Mouse (Mus musculus): ENCODE data around the gene Rnf26. TPM values are rescaled to one million over a fixed set of nuclear protein-coding genes. Genes with fewer than 3 reads are reported as not detected.

The Rnf26 gene
- polyA plus RNA-seq, 1 experiment: 36.9 TPM

DNA sequence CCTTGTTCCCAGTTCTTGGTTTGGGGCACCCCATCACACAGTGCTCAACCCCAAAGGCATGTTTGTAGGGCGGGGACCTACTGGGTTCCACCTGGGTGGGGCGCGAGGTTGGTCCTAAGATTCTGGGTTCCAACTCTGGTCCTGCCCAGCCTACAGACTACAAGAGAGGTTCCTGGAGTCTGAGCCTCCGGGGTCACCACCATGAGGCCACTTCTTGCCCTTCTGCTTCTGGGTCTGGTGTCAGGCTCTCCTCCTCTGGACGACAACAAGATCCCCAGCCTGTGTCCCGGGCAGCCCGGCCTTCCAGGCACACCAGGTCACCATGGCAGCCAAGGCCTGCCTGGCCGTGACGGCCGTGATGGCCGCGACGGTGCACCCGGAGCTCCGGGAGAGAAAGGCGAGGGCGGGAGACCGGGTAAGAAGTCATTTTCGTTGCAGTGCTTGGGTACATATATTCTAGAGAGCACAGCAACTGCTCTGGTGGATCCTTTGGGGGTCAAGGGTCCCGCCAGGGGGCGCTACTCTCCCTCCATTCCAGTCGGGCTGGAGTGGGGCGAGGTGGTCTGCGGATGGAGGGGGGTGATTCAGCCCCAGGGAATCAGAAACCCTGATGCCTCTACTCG lies 5.6 kb downstream of the Rnf26 start:
- TF ChIP-seq GATA1 (IDR thresholded peaks at IDR 0.05; ENCODE audit: low read length): no peak

- TF ChIP-seq GATA1 (IDR thresholded peaks at IDR 0.05; ENCODE audit: low read length): no peak
These were observed 6.2 kb downstream of the Rnf26 start, which contains the start of gene C1qtnf5 for GRCm38 (mm10) chr9:44107110-44107509. C1qtnf5 (plus strand) TSS chr9:44107245.

GRCm38 (mm10) chr9:44106596-44106995 lies 6.7 kb downstream of the Rnf26 start:
- TF ChIP-seq GATA1 (IDR thresholded peaks at IDR 0.05; ENCODE audit: low read length): no peak

- TF ChIP-seq GATA1 (IDR thresholded peaks at IDR 0.05; ENCODE audit: low read length): no peak
These were observed 7.1 kb downstream of the Rnf26 start for GRCm38 (mm10) chr9:44106182-44106581.

DNA sequence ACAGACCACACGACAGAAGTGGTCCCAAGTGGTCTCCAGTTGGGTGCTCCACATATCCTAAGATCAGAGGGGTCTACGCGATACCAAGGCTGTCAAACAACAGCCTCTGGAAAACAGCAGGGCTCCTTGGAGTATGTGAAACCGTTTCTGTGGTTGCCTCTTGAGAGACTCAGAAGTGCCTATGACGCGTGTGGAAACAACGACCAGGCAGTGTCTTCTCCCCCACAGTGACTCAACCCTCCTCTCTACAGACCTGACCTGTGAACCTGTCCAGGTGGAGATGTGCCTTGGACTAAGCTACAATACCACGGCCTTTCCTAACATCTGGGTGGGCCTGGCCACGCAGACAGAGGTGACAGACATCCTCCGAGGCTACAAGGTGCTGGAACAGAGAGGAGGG lies 7.5 kb downstream of the Rnf26 start:
- no peak for TF ChIP-seq GATA1 (IDR thresholded peaks at IDR 0.05; ENCODE audit: low read length)

DNA sequence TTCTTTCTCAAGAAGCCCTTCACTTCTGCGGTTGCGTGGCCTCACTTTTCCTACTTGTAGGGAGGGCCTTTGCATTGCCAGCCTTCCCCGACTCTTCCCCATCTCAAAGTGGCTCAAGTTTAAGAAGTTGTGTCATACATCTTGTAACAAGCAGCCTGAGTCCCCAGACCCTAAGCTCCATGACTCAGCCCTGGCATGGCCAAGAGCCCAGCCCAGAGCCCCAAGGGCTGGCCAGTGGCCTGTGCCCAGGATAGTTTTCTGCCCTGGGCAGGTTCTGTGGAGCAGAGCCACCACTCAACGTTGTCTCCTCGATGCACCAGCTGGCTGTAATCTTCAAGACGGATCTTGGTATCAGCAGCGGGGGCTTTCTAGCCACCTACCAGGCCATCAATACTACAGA lies 8.4 kb downstream of the Rnf26 start:
- no peak for TF ChIP-seq GATA1 (IDR thresholded peaks at IDR 0.05; ENCODE audit: low read length)

DNA sequence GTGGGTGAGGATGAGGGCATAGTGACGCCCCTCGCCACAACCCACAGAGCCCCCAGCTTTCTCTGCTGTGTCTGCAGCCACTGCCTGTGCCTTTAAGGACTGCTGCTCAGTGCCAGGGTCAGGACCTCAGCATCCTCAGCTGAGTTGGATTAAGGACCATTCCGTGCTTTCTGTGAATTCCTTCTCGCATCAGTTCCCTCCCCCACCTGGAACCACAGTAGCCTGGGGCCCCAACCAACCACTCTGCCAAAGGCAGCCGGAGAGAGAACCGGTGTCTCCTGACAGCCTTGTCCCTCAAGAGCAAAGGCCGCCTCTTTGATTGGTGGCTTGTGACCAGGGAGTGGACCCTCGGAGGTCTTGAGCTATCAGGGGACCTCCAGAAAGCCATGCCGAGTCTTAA lies 11.8 kb downstream of the Rnf26 start, which contains the start of gene Mfrp:
TSS of gene Mfrp (plus strand) at position 240 of the 400 bp plus-strand sequence.
- TF ChIP-seq GATA1 (IDR thresholded peaks at IDR 0.05; ENCODE audit: low read length): no peak

- TF ChIP-seq GATA1 (IDR thresholded peaks at IDR 0.05; ENCODE audit: low read length): no peak
These were observed 16.8 kb downstream of the Rnf26 start for GRCm38 (mm10) chr9:44096536-44096935.

DNA sequence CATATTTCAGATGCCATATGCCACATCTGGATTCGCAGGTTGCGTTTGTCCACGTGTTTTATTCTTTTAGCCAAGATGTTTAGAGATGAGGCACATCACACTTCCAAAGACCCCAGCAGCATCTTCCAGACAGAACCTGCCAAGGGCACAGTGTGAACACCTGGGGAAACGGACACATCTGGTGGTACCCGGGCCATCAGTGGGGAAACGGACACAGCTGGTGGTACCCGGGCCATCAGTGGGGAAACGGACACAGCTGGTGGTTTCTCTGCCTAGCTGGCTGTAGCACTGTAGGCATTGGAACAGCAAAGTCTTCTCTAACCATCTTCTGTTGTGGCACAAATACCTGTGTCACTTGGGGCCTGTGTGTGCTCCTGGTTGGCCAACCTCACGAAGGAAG lies 17.5 kb downstream of the Rnf26 start:
- no peak for TF ChIP-seq GATA1 (IDR thresholded peaks at IDR 0.05; ENCODE audit: low read length)

- no peak for TF ChIP-seq GATA1 (IDR thresholded peaks at IDR 0.05; ENCODE audit: low read length)
These were observed 18.6 kb downstream of the Rnf26 start for GRCm38 (mm10) chr9:44094737-44095136.

DNA sequence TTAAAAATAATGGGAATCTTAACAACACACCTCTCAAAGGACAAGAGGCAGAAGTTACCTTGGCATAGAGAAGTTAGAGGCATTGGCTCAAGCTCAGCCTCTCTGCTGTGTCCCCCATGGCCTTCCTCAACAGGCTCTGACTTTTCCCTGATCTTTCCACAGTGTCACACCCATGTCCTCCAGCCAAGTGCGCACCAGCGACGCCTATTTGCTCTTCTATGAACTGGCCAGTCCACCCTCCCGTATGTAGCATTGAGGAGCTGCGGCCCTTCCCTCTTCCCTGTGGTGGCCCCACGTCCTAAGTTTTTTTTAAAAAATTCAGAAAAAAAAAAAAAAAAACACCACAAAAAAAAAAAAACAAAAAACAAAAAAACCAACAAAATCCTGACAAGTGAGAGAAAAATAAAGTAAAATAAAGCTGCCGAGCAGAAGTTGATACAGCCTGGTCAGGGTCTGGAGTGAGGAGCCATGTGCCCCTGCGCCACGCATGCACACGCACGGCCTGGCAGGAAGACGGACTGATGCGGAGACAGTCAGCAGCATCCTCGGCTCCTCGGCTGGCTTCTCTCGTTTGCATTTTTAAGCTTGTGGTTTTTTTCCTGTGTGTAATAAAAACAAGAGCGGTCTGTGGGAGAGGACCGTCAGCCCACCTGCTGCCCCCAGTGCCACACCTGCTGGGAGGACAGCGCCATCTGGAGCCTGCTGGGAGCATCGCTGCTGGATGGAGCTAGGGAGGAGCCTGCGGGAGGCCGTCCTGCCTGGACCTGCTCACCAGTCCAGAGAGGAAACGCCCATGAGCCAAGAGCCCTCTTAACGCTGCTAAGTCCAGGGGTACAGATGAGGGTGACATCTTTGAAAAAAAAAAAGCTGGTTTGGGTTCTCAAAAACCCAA lies 19.5 kb downstream of the Rnf26 start:
- TF ChIP-seq GATA1 (IDR thresholded peaks at IDR 0.05; ENCODE audit: low read length): no peak

GRCm38 (mm10) chr9:44088877-44089608 lies 24.3 kb downstream of the Rnf26 start:
- no peak for TF ChIP-seq GATA1 (IDR thresholded peaks at IDR 0.05; ENCODE audit: low read length)

GRCm38 (mm10) chr9:44087761-44088455 lies 25.4 kb downstream of the Rnf26 start:
- TF ChIP-seq GATA1 (IDR thresholded peaks at IDR 0.05; ENCODE audit: low read length): no peak

DNA sequence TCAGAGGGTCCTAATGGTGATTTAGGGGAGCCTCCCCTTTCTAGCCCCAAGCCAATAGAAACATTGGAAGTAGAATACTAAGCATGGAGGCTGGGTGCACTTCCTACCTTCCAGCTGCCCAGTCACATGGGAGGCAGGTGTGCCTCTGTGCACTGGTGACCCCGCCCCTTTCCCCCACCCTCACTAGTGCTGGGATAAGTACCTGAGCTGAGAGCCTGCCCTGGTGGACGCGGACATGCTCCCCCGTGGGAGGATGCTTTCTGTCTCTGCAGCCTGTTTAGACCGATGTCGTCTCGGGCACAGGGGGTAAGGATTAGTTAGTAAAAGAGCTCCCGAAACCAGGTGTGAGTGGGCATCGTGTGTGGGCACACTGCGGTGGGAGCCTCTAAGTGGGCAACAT lies 26.4 kb downstream of the Rnf26 start:
- TF ChIP-seq GATA1 (IDR thresholded peaks at IDR 0.05; ENCODE audit: low read length): no peak

All from G1E-ER4 (cell line).